Mouse (Mus musculus) adrenal gland, adult 2 months (tissue): ENCODE measurements at regions not wholly inside any gene's neighbourhood (a gene's known extent, or its start where the extent isn't known, plus 50 kb on each side); places are given as distances from the start of the nearest gene placed in this dataset.

Source experiments
- DNase-seq: peaks from one replicate; pipeline ENCODE4 v3.0.0; 2021

GRCm38 (mm10) chr2:33983112-33983748, 95.5 kb upstream of the Mvb12b start:
- no peak for DNase-seq

GRCm38 (mm10) chr2:33981936-33982335, 94.2 kb upstream of the Mvb12b start:
- DNase-seq, result no peak

GRCm38 (mm10) chr2:33981321-33981720, 93.6 kb upstream of the Mvb12b start:
- DNase-seq, result no peak

- no peak for DNase-seq
These were observed 93.1 kb upstream of the Mvb12b start for GRCm38 (mm10) chr2:33980884-33981283.

- DNase-seq, result no peak
These were observed 91.5 kb upstream of the Mvb12b start for GRCm38 (mm10) chr2:33979276-33979675.

GRCm38 (mm10) chr2:33978550-33978949, 90.8 kb upstream of the Mvb12b start:
- no peak for DNase-seq

- no peak for DNase-seq
These were observed 90.0 kb upstream of the Mvb12b start for GRCm38 (mm10) chr2:33977576-33978352.

GRCm38 (mm10) chr2:33977151-33977550, 89.4 kb upstream of the Mvb12b start:
- DNase-seq, result no peak

GRCm38 (mm10) chr2:33976183-33976582, 88.4 kb upstream of the Mvb12b start:
- DNase-seq, result no peak

- peak; percentile 23 for DNase-seq
These were observed 87.8 kb upstream of the Mvb12b start for GRCm38 (mm10) chr2:33975423-33976127.

- no peak for DNase-seq
These were observed 87.1 kb upstream of the Mvb12b start for GRCm38 (mm10) chr2:33974737-33975422.

GRCm38 (mm10) chr2:33974031-33974430, 86.3 kb upstream of the Mvb12b start:
- DNase-seq, result no peak

- DNase-seq, result peak; percentile 75
These were observed 85.6 kb upstream of the Mvb12b start for GRCm38 (mm10) chr2:33973213-33973834.

GRCm38 (mm10) chr2:33966984-33967421, 79.3 kb upstream of the Mvb12b start:
- peak; percentile 67 for DNase-seq

- DNase-seq, result no peak
These were observed 78.7 kb upstream of the Mvb12b start for GRCm38 (mm10) chr2:33966389-33966983.

GRCm38 (mm10) chr2:33964096-33964495, 76.3 kb upstream of the Mvb12b start:
- DNase-seq, result peak; percentile 13

GRCm38 (mm10) chr2:33962355-33963037, 74.8 kb upstream of the Mvb12b start:
- DNase-seq, result no peak

- no peak for DNase-seq
These were observed 73.8 kb upstream of the Mvb12b start for GRCm38 (mm10) chr2:33961566-33961965.

- peak; percentile 10 for DNase-seq
These were observed 70.0 kb upstream of the Mvb12b start for GRCm38 (mm10) chr2:33957754-33958153.

- no peak for DNase-seq
These were observed 56.6 kb upstream of the Mvb12b start for GRCm38 (mm10) chr2:33944301-33944700.

GRCm38 (mm10) chr2:33942085-33942484, 54.3 kb upstream of the Mvb12b start:
- no peak for DNase-seq
